Mouse (Mus musculus): ENCODE data around the gene Cryba4. TPM values are rescaled to one million over a fixed set of nuclear protein-coding genes. Genes with fewer than 3 reads are reported as not detected.

The Cryba4 gene
- total RNA-seq, 2 experiments from 2014 or later = 0.78 to 1.0 TPM

DNA sequence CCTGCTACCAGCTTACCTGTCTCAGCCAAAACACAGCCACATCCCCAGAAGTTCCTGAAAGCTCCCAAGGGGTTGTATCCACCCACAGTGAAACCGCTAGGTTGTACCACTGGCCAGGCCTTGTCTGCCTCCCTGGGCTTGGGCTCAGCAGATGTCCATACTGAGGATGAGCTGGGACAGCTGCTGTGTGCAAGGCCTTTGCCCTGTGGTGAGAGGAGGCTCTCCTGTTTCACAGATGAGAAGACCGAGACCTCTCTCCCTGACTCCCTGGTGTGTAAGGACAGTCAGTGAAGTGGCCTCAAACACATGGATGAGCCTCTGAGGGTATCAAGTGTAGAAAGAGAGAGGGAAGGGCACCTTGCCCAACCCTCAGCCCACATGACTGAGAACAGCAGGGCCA is 35.3 kb upstream of the Cryba4 start:
- DNase-seq (ENCODE audit: low spot score in 2 of 2) = no peak

GRCm38 (mm10) chr5:112286984-112287641 is 34.8 kb upstream of the Cryba4 start:
- intact Hi-C loops (cut with DNase I) = no loop called here
- DNase-seq (ENCODE audit: low spot score in 2 of 2) = no peak

More for the DNA sequence above, 35.3 kb upstream of the Cryba4 start:
- intact Hi-C loops (cut with DNase I) = no loop called here

GRCm38 (mm10) chr5:112286608-112286983 is 34.3 kb upstream of the Cryba4 start:
- intact Hi-C loops (cut with DNase I) = no loop called here
- no peak for DNase-seq (ENCODE audit: low spot score in 2 of 2)

- intact Hi-C loops (cut with DNase I) = no loop called here
- DNase-seq (ENCODE audit: low spot score in 2 of 2) = no peak
Measured at GRCm38 (mm10) chr5:112285548-112286085, 33.3 kb upstream of the Cryba4 start.

DNA sequence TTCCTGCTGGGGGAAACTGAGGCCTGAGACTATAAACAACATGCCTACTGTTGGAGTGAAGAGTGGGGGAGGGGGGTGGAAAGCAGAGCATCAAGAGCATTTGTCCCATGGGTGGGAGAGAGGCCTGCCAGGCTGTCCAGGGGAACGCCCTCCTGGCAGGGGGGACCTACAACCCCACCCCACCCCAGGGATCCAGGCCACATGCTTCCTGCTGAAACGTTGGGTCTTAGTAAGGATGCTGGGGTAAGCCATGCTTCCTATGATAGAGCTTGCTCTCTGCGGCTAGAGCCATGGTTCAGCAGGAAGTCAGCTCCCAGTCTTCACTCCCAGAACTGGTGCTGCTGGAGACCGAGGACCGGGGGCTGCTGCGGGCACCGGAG is 31.9 kb upstream of the Cryba4 start:
- intact Hi-C loops (cut with DNase I) = no loop called here
- no peak for DNase-seq (ENCODE audit: low spot score in 2 of 2)

DNA sequence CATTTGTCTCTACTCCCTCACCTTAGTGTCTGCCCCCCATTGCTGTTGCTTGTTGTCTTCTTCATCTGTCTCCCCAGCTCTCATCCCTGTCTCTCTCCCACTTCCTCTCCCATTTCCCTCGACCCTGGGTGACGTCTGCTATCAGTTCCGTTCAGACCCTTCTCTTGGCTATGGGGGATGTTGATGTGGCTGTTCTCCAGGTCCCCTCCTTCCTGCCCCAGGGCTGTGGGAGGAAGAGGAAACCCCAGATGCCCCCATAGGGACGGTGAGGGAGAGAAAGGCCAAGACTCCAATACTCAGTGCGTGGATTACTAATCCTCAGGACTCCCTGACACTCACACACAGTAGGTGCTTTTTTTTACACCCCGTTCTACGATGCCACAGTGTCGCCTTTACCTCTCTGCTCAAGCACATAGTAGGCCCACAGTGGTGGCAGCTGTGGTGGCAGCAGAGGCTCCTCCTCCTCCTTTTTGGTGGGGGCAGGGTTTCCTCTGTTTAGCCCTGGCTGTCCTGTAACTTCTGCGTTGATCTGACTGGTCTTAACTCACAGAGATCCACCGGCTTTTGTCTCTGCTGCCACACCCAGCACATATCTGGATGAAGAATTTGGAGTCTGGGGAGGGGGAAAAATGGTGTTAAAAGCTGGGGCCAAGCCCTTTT is 31.4 kb upstream of the Cryba4 start:
- no peak for DNase-seq (ENCODE audit: low spot score in 2 of 2)
- intact Hi-C loops (cut with DNase I) = no loop called here

DNA sequence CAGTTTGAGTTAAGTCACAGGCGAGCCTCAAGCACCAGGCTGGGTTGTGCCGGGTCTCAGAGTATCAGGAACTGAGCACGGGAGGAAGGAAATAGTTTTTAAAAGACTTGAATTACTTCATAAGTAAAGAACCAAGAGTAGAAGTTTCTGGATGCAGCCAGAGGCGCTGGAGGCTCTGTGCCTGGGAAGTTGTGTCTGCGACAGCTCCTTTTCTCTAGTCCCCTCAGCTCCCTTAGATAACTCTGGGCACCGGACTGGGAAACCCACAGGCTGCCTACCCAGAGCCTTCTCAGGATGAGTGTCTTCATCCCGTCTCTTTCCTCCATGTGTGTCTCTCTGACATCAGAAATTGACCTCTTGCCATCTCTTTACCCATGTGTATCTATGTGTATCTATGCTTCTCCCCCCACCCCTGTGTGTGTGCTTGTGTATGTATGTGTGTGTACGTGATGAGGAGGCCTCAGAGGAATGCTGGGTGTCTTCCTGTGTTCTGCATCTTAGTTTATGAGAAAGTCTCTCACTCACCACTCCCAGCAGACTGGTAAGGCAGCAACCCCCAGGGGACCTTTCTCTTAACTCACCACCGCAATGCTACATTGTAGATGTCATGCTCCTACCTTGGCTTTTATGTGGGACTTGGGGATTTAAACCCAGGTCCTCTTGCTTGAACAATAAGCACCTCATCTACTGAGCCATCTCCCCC is 30.6 kb upstream of the Cryba4 start:
- intact Hi-C loops (cut with DNase I) = no loop called here
- DNase-seq (ENCODE audit: low spot score in 2 of 2) = no peak

DNA sequence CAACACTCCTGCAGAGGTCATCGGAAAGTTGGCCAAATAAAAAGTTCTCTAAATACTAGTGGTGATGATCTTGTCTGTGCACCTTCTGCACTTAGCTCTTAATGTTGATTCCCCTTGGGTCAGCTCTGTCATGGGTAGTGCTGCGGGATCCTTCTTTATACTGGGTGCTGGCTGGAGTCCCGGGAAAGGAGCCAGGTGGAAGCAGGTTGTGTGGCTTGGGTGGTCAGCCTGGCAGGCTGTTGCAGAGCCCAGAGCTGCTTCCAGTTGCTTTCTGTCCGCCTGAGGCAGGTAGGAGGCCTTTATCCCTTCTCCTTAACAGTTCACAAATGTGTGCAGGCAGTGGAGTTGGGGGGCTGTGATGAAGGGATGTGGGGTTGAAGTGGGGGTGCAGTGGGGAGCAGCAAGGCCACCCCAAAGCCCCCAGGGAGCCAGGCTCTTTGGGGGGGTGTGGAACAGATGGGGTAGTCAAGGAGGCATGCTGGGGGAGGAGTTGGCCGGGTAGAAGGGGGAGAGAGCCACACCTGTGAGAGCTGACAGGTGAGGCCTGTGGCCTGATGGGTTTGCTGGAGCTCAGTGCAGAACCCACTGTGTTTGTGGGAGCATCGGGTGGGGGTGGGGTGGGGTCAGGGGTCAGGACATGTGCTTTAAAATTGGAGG is 29.9 kb upstream of the Cryba4 start:
- intact Hi-C loops (cut with DNase I) = no loop called here
- no peak for DNase-seq (ENCODE audit: low spot score in 2 of 2)

- DNase-seq (ENCODE audit: low spot score in 2 of 2) = no peak
- intact Hi-C loops (cut with DNase I) = no loop called here
Measured at GRCm38 (mm10) chr5:112281676-112282075, 29.4 kb upstream of the Cryba4 start.

DNA sequence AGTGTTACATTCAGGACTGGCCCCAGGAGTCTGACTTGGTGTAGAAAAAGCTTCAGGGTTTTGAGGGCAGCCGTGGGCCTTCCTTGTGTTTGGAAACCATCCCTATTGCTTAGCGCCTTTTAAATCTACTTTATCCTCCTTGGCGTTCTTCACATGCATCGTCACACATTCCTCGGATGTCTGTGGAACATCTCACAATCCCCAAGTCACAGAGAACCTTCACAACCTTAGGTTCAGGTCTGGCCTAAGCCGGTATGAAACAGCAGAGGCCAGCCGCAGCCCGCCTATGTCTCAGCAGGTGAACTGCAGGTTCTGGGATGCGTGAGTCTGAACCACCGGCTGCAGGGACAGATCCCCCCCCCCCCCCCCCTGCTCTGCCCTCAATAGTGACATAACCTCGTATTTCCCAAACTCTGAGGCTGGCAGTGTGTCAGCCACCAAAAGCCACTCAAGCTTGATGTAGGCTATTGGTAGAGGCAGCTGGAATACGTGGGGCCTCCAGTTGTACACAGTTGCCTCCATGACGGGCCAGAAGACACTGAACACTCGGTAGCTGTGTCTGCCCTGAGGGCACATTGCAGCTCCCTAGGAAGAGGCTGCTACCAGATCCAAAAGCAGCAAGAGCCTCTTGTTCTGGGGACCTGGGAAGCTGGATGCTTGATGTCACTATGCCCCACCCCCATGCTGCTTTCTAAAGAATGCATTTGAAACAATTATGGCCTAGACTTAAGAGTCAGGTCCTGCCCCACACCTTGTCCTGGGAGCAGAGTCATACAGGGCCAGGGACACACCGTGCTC is 28.7 kb upstream of the Cryba4 start:
- intact Hi-C loops (cut with DNase I) = no loop called here
- DNase-seq (ENCODE audit: low spot score in 2 of 2) = no peak

- DNase-seq (ENCODE audit: low spot score in 2 of 2) = peak in 1 of 2 experiments; percentile 45
- intact Hi-C loops (cut with DNase I) = no loop called here
Measured at GRCm38 (mm10) chr5:112280151-112280550, 27.8 kb upstream of the Cryba4 start.

DNA sequence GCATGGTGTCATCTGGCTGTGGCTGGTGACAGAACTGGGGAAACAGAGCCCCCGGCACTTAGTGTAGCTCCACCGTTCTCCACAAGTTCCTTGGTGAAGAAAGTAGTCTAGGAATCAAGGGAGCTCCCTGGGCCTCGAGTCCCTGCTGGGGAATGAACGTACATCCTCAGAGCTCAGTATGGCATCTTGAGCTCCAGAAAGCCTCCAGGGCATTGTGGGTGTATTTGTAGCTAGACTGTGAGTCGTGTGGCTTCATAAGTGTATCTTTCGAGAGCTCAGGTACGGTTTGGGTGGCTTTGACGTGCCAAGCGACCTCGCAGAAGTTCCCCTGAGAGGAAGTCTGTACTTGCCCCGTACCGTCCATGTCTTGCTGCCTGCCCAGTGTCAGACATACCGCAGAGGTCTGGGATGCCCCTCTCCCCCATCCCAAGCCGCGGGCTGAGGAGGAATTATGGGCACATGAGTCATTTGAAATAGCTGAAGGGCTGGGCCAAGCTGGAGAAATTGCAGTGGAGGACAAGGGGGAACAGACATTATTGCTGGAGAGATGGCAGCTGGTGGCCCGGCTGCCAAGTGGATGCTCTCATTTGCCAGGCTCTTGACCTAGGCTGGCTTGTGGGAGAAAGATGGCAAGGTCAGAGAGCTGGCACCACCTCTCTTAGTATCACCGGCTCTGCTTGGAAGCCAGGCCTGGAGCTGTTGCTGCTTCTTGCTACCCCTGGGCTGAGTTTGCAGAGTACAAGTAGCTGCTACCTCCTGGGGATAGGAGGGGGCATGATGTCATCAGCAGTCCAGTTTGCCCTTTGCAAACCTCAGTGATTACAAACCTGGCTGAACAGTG is 27.1 kb upstream of the Cryba4 start:
- intact Hi-C loops (cut with DNase I) = no loop called here
- DNase-seq (ENCODE audit: low spot score in 2 of 2) = no peak

DNA sequence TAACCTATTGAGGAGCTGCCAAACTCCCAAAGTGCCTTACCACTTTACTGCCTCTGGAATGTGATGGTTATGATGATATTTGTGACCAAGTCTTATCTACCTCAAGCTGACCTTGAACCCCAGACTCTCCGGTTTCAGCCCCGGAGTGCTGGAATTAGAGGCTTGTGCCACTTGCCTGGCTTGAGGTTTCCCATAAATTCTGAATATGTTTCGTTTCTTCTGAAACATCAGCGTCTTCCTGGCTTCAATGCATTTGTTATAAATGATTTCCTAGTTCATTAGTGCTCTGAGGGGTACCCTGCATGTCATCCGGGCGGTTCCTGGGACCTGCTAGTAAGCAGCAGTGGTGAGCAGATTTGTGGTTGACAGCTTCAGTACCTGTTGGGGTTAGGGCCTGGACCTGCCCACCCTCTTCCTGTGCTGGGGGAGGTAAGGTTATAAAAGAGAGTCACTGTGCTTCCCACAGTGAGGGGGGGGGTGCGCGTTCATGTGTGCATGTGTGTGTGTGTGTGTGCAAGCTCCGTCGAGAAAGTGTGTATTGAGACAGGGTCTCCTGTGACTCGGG is 25.7 kb upstream of the Cryba4 start:
- no peak for DNase-seq (ENCODE audit: low spot score in 2 of 2)
- intact Hi-C loops (cut with DNase I) = loop anchor here (2.0 kb wide), 2 partner anchors 49 kb away; partner anchors contain the start of gene Tfip11

DNA sequence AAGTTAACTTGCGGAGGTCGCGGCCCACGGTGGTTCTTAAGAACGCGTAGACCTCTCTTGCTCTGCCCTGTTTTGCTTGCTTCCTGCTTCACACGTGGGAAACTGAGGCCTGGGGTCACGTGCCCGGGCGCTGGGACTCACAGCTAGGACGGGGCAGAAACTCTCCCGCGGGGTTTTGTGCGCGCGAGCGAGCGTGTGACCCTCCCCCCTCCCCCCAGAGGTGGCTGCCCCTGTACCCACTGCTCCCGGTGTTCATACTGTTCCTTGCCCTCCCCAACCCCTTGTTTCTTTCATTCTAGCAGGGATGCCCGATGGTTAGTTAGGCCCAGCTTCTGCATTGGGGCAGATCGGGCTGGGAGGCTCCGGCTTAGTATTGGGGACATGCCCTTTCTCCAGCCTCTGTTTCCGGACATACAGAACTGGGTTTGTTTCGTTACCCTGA is 24.6 kb upstream of the Cryba4 start:
- intact Hi-C loops (cut with DNase I) = loop anchor here (1.0 to 2.0 kb wide), 3 partner anchors 44 to 50 kb away; partner anchors contain the start of gene Tfip11
- no peak for DNase-seq (ENCODE audit: low spot score in 2 of 2)

DNA sequence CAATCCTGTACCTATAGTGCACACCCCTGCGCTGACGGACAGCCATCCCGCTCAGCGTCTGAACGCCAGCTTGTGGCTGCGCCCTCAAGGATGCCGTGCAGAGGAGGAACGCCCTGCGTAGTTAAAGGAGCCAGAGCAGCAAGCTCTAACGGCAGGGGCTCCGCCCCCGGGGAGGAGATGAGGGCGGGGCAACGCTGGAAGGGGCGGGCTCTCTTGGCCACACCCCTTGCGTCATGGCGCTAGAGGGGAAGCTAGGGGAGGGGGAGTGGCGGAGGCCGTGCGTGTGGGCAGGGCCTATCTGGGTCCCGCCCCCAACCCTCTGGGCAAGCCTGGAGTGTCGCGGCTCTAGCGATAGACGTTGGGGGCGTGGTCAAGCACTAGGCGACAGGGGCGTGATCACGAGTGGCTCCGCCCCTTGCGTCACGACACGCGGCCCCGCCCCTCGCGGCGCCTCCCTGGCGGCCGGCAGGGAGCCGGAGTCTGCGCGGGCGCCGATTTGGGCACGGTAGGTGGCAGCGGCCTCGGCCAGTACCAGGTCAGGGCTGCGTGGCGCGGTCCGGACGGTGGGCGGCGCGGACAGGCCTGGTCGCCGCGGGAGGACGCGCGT is 24.1 kb upstream of the Cryba4 start, which contains the start of gene Tpst2:
Gene Tpst2, plus strand, starts transcription at position 425 of the 607 bp plus-strand sequence.
- DNase-seq (ENCODE audit: low spot score in 2 of 2) = peak; percentile 100
- intact Hi-C loops (cut with DNase I) = loop anchor here (1.0 to 2.0 kb wide), 3 partner anchors 45 to 50 kb away; partner anchors contain the start of gene Tfip11

DNA sequence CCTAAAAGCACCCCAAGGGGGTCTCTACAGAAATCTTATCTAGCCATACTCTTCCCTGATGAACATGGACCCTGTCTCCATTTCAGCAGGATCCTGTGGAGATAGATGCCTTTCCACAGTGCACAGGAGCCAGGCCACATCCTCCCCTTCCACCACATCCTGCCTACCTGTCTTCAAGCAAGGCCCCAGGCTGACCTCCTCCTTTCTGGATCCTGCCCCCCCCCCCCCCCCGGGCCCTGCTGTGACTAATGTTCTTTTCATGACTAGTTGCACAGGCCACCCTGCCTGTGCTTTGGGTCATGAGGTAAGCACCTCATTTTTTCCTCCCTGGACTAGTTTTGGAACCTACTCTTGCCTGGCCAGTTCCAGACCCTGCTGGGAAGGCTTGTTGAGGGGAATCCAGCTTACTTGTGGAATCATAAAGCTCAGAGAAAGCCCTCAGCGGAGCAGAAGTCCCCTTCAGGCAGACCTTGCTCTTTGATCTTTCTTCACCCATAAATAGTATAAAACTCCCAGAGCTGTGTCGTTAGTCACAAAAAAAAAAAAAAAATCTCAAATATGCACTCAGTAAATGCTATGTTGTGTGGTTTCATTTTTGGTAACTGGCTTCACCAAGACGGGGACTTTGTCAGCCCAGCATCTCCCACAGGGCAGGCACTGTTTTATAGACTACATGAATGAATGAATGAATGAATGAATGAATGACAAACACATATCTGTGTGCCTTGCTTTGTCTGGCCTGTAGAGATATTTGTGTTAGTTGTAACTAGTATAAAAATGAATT is 22.9 kb upstream of the Cryba4 start:
- intact Hi-C loops (cut with DNase I) = no loop called here
- DNase-seq (ENCODE audit: low spot score in 2 of 2) = no peak

Data from left cerebral cortex, postnatal 25 days (tissue).